Mouse (Mus musculus): ENCODE measurements around the gene Cxcl15. TPM values are rescaled to one million over a fixed set of nuclear protein-coding genes. Genes with fewer than 3 reads are reported as not detected.

Gene Cxcl15
- polyA plus RNA-seq, 1 experiment from 2014 or later: not detected

Small RNA genes lying within 50 kb of the gene (microRNA-seq; reads per million reads assigned to microRNA genes)
- not detected for gene Gm24322

Other genes with a start within 250 kb of the Cxcl15 start
- 0.09 and 0.13 TPM in 2 replicates for gene 5830473C10Rik, start 233.4 kb upstream of the Cxcl15 start, polyA plus RNA-seq (2015; fragmentation: Nextera tagmentation; extraction: Ambion mirVana)
- gene Rassf6, start 153.9 kb upstream of the Cxcl15 start, polyA plus RNA-seq (2015; fragmentation: Nextera tagmentation; extraction: Ambion mirVana): 1.4 and 1.8 TPM in 2 replicates
- gene Cxcl5, start 35.2 kb upstream of the Cxcl15 start, polyA plus RNA-seq (2015; fragmentation: Nextera tagmentation; extraction: Ambion mirVana): 0.19 and 0.28 TPM in 2 replicates
- 0.84 and 1.7 TPM in 2 replicates for gene Ppbp, start 26.0 kb upstream of the Cxcl15 start, polyA plus RNA-seq (2015; fragmentation: Nextera tagmentation; extraction: Ambion mirVana)
- gene Pf4, start 22.1 kb upstream of the Cxcl15 start, polyA plus RNA-seq (2015; fragmentation: Nextera tagmentation; extraction: Ambion mirVana): 50.3 and 58.3 TPM in 2 replicates
- 0.34 TPM in 1 of 2 replicates, not detected in the other for gene Cxcl3, start 8.4 kb upstream of the Cxcl15 start, polyA plus RNA-seq (2015; fragmentation: Nextera tagmentation; extraction: Ambion mirVana)
- 0.22 and 0.31 TPM in 2 replicates for gene Cxcl1, start 96.7 kb downstream of the Cxcl15 start, polyA plus RNA-seq (2015; fragmentation: Nextera tagmentation; extraction: Ambion mirVana)
- not detected in 2 replicates for gene Cxcl2, start 109.3 kb downstream of the Cxcl15 start, polyA plus RNA-seq (2015; fragmentation: Nextera tagmentation; extraction: Ambion mirVana)
- gene Mthfd2l, start 136.6 kb downstream of the Cxcl15 start, polyA plus RNA-seq (2015; fragmentation: Nextera tagmentation; extraction: Ambion mirVana): 59.7 and 65.4 TPM in 2 replicates
- not detected in 2 replicates for gene Epgn, start 232.9 kb downstream of the Cxcl15 start, polyA plus RNA-seq (2015; fragmentation: Nextera tagmentation; extraction: Ambion mirVana)

Measured in midbrain, embryonic 15.5 days (tissue).